Mouse (Mus musculus): ENCODE measurements around the gene Asic2.

DNA sequence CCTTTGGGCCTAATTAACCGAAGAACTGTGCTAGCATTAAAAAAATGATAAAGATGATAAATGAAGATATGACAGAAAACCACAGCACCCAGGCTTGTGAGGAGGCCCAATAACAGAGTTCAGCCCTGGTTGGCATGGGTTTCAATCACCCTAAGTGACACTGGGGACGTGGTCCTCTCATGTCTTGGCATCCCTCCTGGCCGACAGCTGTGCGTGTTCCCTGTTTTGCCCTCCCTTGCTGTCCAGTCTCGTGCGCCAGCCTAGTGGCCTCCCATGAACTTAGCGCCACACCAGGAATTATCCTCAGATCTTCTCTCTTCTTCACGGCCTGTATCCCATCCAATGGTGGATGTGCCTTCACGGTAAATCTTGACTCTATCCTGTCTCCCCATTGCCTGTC, 331.9 kb downstream of the Asic2 start:
- no peak for TF ChIP-seq CTCF (conservative IDR thresholded peaks at IDR 0.05; ENCODE audit: insufficient read depth, insufficient read length, low read depth, low read length)
- no peak for TF ChIP-seq POLR2A (IDR thresholded peaks at IDR 0.05; ENCODE audit: low read depth, low read length)
